Mouse (Mus musculus) ES-Bruce4 (cell line): ENCODE data around the gene Ndufv3. TPM values are rescaled to one million over a fixed set of nuclear protein-coding genes. Genes with fewer than 3 reads are reported as not detected.

Source experiments
- H3K27ac ChIP-seq: 2 replicates; pipeline ENCODE4 v1.5.1; 2012; ENCODE audit warnings: low read length, inconsistent platforms; ENCODE audit not compliant: insufficient read depth
- H3K27me3 ChIP-seq: 2 replicates; pipeline ENCODE4 v1.6.1; 2012; ENCODE audit warnings: mild to moderate bottlenecking, low read length, inconsistent platforms; ENCODE audit not compliant: control insufficient read depth, poor library complexity, insufficient read depth, severe bottlenecking
- H3K36me3 ChIP-seq: 2 replicates; pipeline ENCODE4 v1.6.1; 2012; ENCODE audit warnings: inconsistent platforms, mild to moderate bottlenecking, low read length, moderate library complexity; ENCODE audit not compliant: control insufficient read depth, poor library complexity, insufficient read depth, severe bottlenecking
- H3K4me1 ChIP-seq: one replicate; pipeline ENCODE4 v1.8.1; 2011; ENCODE audit warnings: low read length; ENCODE audit not compliant: control insufficient read depth, insufficient read depth
- H3K4me3 ChIP-seq: 2 replicates; pipeline ENCODE4 v1.5.1; 2011; ENCODE audit warnings: low read depth, mild to moderate bottlenecking, low read length
- H3K9ac ChIP-seq: 2 replicates; pipeline ENCODE4 v1.6.1; 2012; ENCODE audit warnings: low read depth, mild to moderate bottlenecking, inconsistent platforms; ENCODE audit not compliant: poor library complexity, severe bottlenecking
- H3K9me3 ChIP-seq: replicated peaks from 2 replicates; pipeline ENCODE4 v1.6.1; 2012; ENCODE audit warnings: mild to moderate bottlenecking, low read length, inconsistent platforms; ENCODE audit not compliant: control insufficient read depth, poor library complexity, insufficient read depth, severe bottlenecking
- CTCF ChIP-seq: IDR thresholded peaks from one replicate; pipeline ENCODE4 v1.8.1; 2011; ENCODE audit warnings: low read depth, low read length
- EP300 ChIP-seq: IDR thresholded peaks from 2 replicates; pipeline ENCODE4 v1.6.1; 2011; ENCODE audit warnings: low read depth, low read length; ENCODE audit not compliant: insufficient read depth
- POLR2A ChIP-seq: IDR thresholded peaks from one replicate; pipeline ENCODE4 v1.8.1; 2011; ENCODE audit warnings: low read length; ENCODE audit not compliant: insufficient read depth
- polyA plus RNA-seq: library from polyadenylated mRNA; stranded (reverse); fragments of >200 nt; gene quantifications from 2 replicates; pipeline ENCODE4 v1.2.4, GENCODE M21; 2011; ENCODE audit warnings: low read depth; ENCODE audit not compliant: missing spikeins, insufficient read depth, insufficient read length

Ndufv3 gene
- polyA plus RNA-seq, 1 experiment, result 116 TPM

DNA sequence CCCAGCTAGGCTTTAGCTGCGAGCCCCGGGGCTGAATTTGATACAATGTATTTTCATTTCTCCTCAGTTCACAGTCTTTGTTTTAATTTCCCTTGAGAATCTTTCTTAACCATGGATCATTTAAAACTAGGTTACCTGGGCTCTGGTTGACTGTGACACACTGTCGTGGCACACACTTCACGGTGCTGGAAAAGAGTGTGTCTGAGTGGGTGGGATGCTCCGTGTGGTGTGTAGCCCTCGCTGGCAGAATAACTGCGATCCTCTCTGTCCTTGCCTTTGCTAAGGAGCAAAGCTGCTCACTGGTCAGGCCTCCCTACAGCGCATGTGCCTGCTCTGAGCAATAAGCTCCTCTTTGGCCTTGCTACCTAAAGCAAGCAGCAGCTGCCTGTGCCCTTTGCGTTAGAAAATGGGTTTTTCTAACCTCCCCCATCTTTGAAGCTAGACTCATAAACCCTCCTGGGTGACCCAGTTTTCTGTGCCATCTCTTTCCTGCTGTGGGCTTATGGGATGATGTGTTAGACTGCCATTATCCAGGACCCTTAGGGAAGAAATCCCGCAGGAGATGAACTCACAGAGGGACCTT is 33.2 kb upstream of the Ndufv3 start:
- H3K4me3 ChIP-seq, result no peak overlapping the region
- H3K4me1 ChIP-seq, result peaks cover 5% of the 10 kb centered on the region
- H3K36me3 ChIP-seq, result no peaks in the 10 kb centered on the region
- H3K27me3 ChIP-seq, result no peaks in the 10 kb centered on the region
- no peak overlapping the region for H3K9ac ChIP-seq
- TF ChIP-seq CTCF (no peak), POLR2A (no peak), EP300 (no peak)
- H3K9me3 ChIP-seq, result no peaks in the 10 kb centered on the region
- no peak overlapping the region for H3K27ac ChIP-seq

DNA sequence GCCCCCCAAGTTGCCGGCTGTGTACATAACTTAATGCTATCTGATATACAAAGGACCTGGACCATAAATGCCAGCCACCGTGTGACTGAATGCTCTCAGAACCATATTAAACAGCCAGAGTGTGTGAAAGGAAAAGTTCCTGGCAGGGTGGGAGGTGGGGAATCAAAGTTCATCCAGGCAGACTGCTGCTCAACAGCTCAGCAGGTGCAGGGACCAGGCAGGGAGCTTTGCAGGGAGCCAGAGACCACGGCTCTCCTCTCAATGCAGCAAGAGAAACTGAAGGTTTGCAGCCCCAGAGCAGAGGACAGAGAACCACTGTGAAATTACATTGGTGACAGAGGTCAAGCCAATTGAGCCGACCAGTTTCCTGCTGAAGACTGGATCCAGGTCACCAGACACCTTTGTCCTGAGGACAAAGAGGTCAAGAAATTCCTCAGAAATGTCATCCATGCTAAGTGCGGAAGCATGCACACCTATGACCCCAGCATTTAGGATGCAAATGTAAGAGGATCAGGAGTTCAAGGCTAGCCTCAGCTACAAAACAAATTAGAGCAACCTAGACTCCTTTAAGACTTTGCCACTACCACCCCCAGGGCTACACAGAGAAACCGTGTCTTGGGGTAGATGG is 32.4 kb upstream of the Ndufv3 start:
- Histone ChIP-seq H3K4me3 (no peak overlapping the region), H3K27ac (no peak overlapping the region), H3K4me1 (peaks cover 5% of the 10 kb centered on the region), H3K9ac (no peak overlapping the region), H3K27me3 (no peaks in the 10 kb centered on the region), H3K9me3 (no peaks in the 10 kb centered on the region), H3K36me3 (no peaks in the 10 kb centered on the region)
- TF ChIP-seq POLR2A (no peak), EP300 (no peak), CTCF (no peak)

DNA sequence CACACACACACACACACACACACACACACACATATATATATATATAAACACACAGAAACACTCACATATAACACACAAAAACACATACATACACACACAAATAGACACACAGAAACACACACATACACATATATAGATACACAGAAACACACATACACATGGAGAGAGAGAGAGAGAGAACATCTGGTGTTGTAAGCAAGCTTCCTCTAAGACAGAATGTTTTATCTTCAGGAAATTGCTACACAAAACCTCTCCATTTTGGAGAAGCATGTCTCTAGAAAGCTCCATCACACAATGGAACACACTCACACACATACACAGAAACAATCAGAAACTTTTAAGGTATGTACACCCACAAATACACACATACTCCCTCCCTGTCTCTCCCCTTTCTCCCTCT is 28.6 kb upstream of the Ndufv3 start:
- no peak overlapping the region for H3K4me3 ChIP-seq
- 0 out of 2 replicates have a peak, but pooled peaks cover 7% of the 10 kb centered on the region for H3K36me3 ChIP-seq

DNA sequence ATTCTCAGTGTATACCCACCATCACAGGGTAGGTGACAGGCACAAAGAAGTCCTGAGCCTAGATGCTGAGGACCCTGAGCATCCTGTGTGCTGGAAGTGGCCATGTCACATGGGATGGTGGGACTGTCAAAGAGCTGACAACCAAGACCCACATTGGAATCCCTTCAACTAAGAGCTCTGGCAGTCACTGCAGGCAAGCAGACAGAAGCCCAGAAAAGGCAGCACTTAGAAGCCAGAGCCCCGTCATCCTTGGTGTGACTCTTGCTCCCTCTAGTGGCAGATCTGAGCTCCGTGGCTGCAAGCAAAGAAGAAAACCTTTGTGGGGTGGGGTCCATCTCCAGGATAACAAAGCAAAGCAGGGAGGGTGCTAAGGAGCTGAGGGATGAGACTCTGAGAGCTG is 27.5 kb upstream of the Ndufv3 start:
- H3K27me3 ChIP-seq, result no peaks in the 10 kb centered on the region
- no peaks in the 10 kb centered on the region for H3K9me3 ChIP-seq
- H3K4me3 ChIP-seq, result no peak overlapping the region
- H3K27ac ChIP-seq, result no peak overlapping the region
- no peak overlapping the region for H3K9ac ChIP-seq
- peaks cover 5% of the 10 kb centered on the region for H3K4me1 ChIP-seq
- 0 out of 2 replicates have a peak, but pooled peaks cover 10% of the 10 kb centered on the region for H3K36me3 ChIP-seq
- TF ChIP-seq EP300, result 0 out of 2 replicates have a peak, but pooled peaks have one; percentile 45
- TF ChIP-seq POLR2A, result no peak
- peak; percentile 96 for TF ChIP-seq CTCF

More for the DNA sequence above, 28.6 kb upstream of the Ndufv3 start:
- peaks cover 5% of the 10 kb centered on the region for H3K4me1 ChIP-seq
- no peak overlapping the region for H3K27ac ChIP-seq
- no peaks in the 10 kb centered on the region for H3K9me3 ChIP-seq
- no peaks in the 10 kb centered on the region for H3K27me3 ChIP-seq
- no peak overlapping the region for H3K9ac ChIP-seq
- TF ChIP-seq CTCF, result no peak
- no peak for TF ChIP-seq EP300

DNA sequence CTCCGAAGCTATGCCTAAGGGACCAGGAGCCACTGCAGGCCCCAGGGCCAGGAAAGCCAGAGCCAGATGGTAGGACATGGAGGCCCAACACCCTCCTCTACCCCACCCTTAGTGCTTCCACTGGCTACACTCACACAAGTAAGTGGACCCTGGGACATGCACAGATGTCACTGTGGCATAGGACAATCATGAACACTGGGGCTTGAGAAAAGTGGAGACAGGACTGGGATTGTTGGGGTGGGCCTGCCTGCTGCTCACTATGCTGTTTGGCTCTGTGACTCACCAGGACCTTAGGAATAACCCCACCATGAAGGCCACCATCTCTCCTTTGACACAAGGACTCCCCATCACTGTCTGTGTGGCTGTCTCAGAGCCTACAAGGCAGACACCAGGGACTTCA is 24.9 kb upstream of the Ndufv3 start:
- no peak overlapping the region for H3K4me3 ChIP-seq
- peaks cover 15% of the 10 kb centered on the region for H3K36me3 ChIP-seq
- H3K4me1 ChIP-seq, result no peaks in the 10 kb centered on the region
- H3K9ac ChIP-seq, result no peak overlapping the region
- no peaks in the 10 kb centered on the region for H3K27me3 ChIP-seq
- no peak for TF ChIP-seq POLR2A
- no peak for TF ChIP-seq CTCF
- TF ChIP-seq EP300, result no peak
- H3K27ac ChIP-seq, result no peak overlapping the region
- no peaks in the 10 kb centered on the region for H3K9me3 ChIP-seq

DNA sequence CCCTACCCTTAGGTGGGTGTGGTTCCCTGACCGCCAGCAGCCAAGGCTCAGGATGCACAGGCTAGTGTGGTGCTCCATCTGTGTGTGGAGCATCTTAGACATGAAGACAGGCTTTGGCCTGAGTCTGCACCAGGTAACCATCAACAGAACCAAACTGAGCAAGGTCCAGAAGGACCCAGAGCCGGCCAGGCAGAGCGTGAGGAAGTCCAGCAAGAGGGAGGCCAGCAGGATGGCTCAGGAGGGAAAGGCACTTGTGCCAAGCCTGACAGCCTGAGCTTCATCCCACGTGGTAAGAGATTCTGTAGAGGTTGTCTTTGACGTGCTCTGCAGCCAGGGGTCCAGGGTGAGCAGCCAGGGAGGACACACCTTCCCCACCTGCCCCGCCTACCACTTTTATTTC is 22.2 kb upstream of the Ndufv3 start:
- Histone ChIP-seq H3K9ac (no peak overlapping the region), H3K4me1 (no peaks in the 10 kb centered on the region), H3K9me3 (no peaks in the 10 kb centered on the region), H3K36me3 (peaks cover 23% of the 10 kb centered on the region), H3K27me3 (no peaks in the 10 kb centered on the region), H3K4me3 (no peak overlapping the region), H3K27ac (no peak overlapping the region)
- no peak for TF ChIP-seq CTCF
- no peak for TF ChIP-seq POLR2A
- no peak for TF ChIP-seq EP300
